Mouse (Mus musculus) layer of hippocampus, adult 9-10 months (tissue): ENCODE results near the gene Abcg4.

ENCODE experiments used
- DNase-seq: peaks from one replicate; pipeline ENCODE4 v3.0.0; 2022; ENCODE audit warnings: low spot score

The Abcg4 gene

DNA sequence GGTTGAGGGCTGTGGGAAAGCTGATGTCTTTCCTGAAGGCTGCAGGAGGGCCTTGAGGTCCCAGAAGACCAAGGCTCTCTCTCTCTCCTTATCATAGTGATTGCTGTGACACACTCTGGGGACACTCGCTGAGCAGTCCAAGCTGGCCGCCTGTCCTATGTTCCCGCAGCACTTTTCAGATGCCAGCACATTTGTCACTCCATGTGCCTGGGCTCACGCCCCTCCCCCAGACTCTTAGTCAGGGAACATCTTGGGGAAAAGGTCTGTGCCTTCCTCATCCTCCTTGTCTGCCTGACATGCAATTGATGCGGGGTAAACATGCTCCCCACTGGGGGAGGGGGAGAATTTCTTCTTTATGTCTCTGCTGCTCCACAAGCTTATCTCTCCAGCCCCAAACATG is 5.2 kb downstream of the Abcg4 start:
- no peak for DNase-seq

DNA sequence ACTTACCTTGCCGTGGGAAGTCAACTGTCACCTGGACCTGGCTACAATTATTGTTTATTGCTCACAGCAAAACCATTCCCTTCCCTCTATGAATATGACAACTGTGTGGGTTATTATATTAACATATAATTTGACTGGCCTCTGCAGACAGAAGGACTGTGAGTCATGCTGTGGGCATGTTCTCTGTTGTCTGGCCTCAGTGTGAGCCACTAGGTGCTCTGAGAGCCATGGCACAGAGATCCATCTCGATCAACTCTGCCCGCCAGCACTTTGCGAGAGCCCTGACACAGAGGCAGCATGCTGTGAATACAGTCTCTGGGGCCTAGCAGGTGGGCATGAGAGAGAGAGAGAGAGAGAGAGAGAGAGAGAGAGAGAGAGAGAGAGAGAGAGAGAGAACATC is 18.4 kb downstream of the Abcg4 start:
- DNase-seq: no peak

DNA sequence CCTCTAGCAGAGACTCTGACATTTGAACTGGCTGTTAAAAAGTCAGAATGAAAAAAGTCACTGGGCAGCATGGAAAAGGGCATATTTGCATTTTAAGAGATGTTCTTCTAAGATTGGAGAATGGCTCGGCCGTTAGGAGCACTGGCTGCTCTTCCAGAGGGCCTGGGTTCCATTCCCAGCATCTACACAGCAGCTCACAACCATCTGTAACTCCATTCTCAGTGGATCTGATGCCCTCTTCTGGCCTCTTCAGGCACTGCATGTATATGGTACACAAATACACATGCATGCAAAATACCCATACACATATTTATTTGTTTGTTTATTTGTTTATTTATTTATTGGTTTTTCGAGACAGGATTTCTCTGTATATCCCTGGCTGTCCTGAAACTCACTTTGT is 19.3 kb downstream of the Abcg4 start:
- no peak for DNase-seq

DNA sequence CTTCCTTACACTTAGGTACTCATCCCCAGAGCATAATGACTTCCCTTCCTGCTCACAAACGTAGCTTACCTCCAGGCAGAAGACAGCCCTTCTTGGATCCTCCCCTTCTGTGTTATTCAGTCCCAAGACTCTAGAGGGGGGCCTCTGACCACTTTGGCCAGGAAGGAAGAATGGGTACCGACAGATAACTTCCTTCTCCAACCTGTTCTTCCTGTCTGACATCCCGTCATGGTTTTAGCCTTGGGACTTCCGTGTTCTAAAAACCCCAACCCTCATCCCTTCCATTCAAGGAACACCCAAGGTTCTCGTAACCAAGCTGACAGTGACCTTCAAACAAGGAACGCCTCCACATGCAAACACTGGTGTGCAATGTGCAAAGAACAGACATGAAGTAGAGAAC is 20.0 kb downstream of the Abcg4 start, which contains the start of gene Nlrx1:
Nlrx1 (minus strand) TSS at position 168 of the 400 bp plus-strand sequence.
- no peak for DNase-seq

DNA sequence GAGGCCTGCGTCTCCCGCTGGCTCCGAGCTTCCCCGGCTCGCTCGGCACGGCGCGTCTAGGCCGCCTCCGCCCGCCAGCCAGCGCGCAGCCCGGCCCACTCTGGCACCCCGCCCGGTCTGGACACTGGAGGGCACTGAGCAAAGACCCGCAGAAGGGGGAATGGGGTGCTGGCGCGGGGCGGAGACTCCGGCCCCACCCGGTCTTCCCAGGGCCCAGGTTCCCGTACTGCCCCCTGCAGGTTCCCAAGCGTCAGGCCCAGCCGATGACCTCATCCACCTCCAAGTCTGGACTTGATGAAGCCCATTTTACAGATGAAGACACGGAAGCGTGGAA is 20.4 kb downstream of the Abcg4 start:
- DNase-seq: peak; percentile 57

DNA sequence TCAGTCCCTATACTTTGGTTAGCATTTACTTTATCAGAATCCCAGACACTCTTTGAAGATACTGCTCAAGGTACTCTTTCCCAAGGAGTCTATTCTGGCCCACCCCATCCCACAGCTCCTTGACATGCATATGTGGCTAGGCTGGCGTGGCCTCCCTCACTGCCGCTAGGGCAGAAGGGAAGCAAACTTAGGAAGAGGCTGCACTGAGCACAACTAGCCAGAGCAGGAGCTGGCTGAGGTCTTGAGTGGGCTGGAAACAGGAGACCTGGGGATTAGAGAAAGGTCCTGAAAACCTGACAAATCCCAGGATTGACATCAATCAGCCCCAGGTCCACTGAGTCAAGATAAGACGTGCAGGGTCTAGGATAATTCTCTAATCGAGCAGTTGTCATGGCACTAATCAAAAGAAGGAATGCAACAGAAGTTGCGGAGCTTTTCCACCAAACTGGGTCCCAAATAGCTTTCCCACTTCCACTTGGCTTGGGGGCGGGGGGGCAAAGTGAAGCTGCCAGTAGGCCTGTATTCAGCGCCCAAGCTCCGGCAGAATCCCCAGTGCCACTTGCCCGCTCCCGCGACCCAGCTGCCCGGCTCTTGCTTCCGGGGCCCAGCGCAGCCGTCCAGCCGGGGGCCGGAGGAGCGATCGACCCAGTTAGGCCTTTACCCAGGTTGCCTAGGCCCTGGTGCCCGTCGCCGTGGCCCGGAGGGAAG is 20.9 kb downstream of the Abcg4 start:
- DNase-seq: no peak

DNA sequence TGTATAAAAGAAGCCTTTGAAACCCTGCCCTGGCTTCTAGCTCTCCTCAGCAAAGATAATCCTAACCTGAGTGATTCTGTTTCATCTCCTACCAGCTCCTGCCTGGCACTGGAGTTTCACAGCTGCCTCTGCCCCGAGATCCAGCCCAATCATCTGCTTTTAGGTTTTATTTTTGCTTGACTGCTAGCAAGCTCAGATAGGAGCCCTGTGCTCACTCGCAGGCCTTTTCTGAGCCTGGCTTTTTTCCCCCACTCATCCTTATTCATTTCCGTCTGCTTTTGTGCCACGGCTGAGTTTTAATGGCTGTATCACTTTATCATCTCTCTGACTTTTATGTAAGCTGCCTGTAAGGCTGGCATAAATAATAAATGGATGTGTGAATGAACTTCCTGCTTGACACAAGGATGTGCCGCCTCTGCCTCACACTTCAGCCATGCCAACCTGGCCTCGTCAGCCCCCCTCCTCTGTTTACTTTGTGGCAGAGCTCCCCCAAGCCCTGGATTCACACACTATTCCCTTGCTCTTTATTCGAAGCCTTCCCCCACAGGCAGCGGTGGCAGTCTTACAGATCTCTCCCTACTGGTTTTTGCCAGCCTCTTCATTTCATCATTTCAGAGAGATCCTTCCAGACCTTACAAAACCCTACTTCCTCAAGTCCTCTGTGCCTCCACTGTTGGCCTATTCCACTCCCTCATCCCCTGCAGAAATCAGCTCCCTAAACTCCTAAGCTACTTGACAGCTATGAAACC is 21.8 kb downstream of the Abcg4 start:
- DNase-seq: no peak

GRCm38 (mm10) chr9:44261388-44261787 is 27.0 kb downstream of the Abcg4 start:
- DNase-seq: no peak

DNA sequence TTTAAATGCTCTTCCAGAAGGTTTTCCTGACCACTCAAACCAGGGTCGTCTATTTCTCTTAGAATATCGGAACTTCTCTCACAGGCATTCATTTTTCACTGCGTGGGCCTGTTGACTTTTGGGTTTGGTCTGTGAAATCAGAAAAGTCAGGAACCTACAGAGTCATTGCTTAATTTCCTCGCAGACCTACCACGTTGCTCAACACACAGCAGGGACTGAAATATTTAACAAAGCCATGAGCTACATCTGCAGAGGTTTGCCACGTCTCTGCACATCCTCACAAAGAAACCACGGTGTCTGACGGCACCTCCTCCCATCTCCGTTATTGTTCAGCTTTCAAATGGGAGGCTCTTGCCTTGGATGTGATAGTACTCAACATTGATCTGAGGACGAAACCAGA is 29.4 kb downstream of the Abcg4 start:
- no peak for DNase-seq

DNA sequence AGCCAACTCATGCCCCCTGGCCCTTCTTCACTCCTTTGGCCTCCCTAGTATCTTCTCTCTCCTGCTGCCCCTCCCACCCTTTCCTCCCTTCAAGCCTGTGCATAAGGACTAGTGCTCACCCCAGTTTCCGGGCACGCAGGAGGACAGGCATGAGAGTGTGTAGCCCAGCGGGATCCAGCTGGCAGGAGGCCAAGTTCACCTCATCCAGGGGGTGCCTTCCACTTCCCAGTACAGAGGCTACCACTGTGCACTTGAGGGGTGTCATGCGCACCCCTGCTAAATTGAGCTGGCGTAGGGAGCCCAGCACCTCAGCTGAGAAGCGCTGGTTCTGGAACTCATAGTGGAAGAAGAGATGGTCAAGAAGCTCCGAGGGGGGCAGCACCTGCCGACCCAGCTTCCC is 32.2 kb downstream of the Abcg4 start:
- DNase-seq: no peak

GRCm38 (mm10) chr9:44255136-44255521 is 33.3 kb downstream of the Abcg4 start:
- no peak for DNase-seq

- DNase-seq: no peak
Measured at GRCm38 (mm10) chr9:44254508-44255135, 33.8 kb downstream of the Abcg4 start.

DNA sequence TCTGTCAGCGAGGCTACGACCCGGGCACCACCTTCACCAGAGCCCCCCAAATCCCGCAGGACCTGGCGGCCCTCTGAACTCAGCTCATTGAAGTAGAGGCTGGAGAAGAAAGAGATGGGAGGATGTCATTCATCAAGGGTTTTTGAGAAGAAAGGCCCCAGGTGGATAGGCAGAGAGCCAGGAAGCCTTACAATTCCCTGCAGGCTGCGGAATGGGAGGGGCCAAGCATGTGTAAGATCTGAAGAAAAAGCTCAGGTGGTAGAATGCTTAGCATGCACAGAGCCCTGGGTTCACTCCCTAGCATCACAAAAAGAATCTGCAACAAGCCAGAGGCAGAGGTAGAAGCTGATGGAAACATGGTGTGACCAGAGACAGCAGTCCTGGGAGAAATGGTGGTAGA is 35.0 kb downstream of the Abcg4 start:
- no peak for DNase-seq

DNA sequence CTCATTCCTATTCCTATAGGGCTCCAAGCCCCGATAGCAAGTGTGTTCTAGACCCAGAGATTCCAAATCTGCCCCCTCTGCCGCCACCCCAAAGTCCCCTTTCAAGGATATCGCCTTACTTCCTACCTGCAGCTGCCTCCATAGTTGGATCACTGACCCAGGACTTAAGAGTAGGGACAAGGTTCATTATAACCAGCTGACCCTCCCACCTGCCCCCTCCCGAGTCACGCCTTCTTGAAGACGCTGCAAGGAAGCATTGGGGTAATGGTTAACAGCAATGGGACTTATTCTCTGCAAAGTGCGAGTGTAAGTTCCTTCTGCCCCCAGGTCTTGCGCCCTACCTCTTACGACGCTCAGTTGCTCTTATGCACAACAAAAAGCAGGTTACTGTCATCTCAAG is 37.1 kb downstream of the Abcg4 start, which contains the start of gene Pdzd3:
Pdzd3 (minus strand) TSS at position 158 of the 400 bp plus-strand sequence.
- no peak for DNase-seq

GRCm38 (mm10) chr9:44250445-44250844 is 38.0 kb downstream of the Abcg4 start:
- DNase-seq: no peak

GRCm38 (mm10) chr9:44249181-44250146 is 39.0 kb downstream of the Abcg4 start:
- no peak for DNase-seq

- DNase-seq: no peak
Measured at GRCm38 (mm10) chr9:44247907-44248306, 40.5 kb downstream of the Abcg4 start.

GRCm38 (mm10) chr9:44243621-44244020 is 44.8 kb downstream of the Abcg4 start:
- no peak for DNase-seq

DNA sequence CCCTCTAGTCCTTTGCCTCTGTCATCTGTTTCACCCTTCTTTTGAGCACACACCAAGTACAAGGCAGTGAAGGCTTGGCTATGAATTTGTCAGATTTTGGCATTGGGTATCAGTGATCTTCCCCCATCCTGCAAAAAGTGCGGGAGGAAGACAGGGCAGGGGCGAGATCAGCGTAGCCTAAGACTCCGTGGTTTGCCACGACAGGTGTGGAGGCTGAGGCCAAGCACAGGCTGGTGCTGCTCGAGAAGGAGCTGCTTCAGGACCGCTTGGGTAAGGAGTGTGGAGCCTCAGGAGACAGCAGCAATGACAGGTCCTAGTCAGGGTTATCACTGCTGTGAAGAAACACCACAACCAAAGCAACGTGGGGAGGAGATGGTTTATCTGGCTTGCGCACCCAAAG is 47.0 kb downstream of the Abcg4 start:
- DNase-seq: no peak

- DNase-seq: no peak
Measured at GRCm38 (mm10) chr9:44240911-44241310, 47.5 kb downstream of the Abcg4 start.

- DNase-seq: no peak
Measured at GRCm38 (mm10) chr9:44240399-44240798, 48.0 kb downstream of the Abcg4 start, which contains the start of gene Ccdc153. Gene Ccdc153, plus strand, starts transcription at chr9:44240676.

DNA sequence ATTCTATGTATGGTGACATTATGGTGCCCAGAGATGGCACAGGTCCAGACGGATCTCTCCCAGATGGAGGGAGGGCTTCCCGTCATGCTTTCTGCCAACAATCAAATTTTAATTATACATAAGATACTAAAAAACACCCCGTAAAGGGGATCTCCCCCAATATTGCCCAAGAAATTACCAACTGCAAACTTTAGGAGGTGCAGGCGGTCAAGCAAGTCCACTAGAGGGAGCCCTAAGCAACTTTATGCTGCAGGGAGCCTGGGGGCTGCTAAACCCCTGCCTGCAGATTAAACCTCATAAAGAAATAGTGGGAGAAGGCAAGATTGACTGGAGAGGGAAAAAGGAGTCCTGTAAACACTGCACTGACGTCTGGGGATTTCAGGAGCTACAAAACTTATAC is 49.0 kb downstream of the Abcg4 start:
- DNase-seq: no peak
